Comparison of ENCODE assay signal across 12 mouse cellular contexts in genomic region chr3:53730440-53730839, GRCm38 (mm10).
DNase-seq lines count a peak whose midpoint lies in the region; ATAC-seq lines count a peak whose summit lies in the region.
"Had no signal": no experiment of that assay in that cellular context is flagged by ENCODE, and none has a peak within 500 bp of the region (broad histone marks: within the 10 kb centered on the region; RNA-seq: fewer than 3 reads in every experiment).

No protein-coding gene starts in this region.

- no peaks in the 10 kb centered on the region for H3K36me3 ChIP-seq in lung, embryonic 15.5 days
- no peaks in the 10 kb centered on the region for H3K36me3 ChIP-seq in embryonic facial prominence, embryonic 10.5 days (replicated peaks)
- H3K36me3 ChIP-seq in heart, embryonic 12.5 days = no peaks in the 10 kb centered on the region
- no peaks in the 10 kb centered on the region for H3K36me3 ChIP-seq in intestine, embryonic 16.5 days (ENCODE audit: control insufficient read depth, insufficient read depth, low read length)
- H3K36me3 ChIP-seq: midbrain, embryonic 12.5 days had no signal

- ATAC-seq in lung, embryonic 15.5 days (ENCODE audit: borderline replicate concordance, extremely low read depth, low FRiP score, low TSS enrichment) = no peak
- ATAC-seq in heart, embryonic 12.5 days (ENCODE audit: insufficient number of reproducible peaks, low FRiP score) = no peak; the same call in 1 of the 2 replicates
- ATAC-seq in intestine, embryonic 16.5 days = no peak
- ATAC-seq: hindbrain, embryonic 16.5 days; liver, postnatal 0 days had no signal

- H3K27me3 ChIP-seq in lung, embryonic 15.5 days = no peaks in the 10 kb centered on the region
- H3K27me3 ChIP-seq in embryonic facial prominence, embryonic 10.5 days (replicated peaks; ENCODE audit: low read depth, poor library complexity, severe bottlenecking) = no peaks in the 10 kb centered on the region
- no peaks in the 10 kb centered on the region for H3K27me3 ChIP-seq in heart, embryonic 12.5 days (replicated peaks)
- no peaks in the 10 kb centered on the region for H3K27me3 ChIP-seq in intestine, embryonic 16.5 days (replicated peaks; ENCODE audit: control insufficient read depth, insufficient read depth, low read length)
- H3K27me3 ChIP-seq: midbrain, embryonic 12.5 days had no signal

- no peak overlapping the region for H3K9ac ChIP-seq in lung, embryonic 15.5 days
- no peak overlapping the region for H3K9ac ChIP-seq in heart, embryonic 12.5 days
- H3K9ac ChIP-seq in intestine, embryonic 16.5 days (ENCODE audit: low read depth, low read length) = no peak overlapping the region
- H3K9ac ChIP-seq: liver, postnatal 0 days; midbrain, embryonic 12.5 days had no signal

- no peak overlapping the region for H3K27ac ChIP-seq in lung, embryonic 15.5 days
- no peak overlapping the region for H3K27ac ChIP-seq in embryonic facial prominence, embryonic 10.5 days (replicated peaks)
- peak overlapping the region; percentile 75 for H3K27ac ChIP-seq in heart, embryonic 12.5 days (ENCODE audit: poor library complexity, severe bottlenecking)
- H3K27ac ChIP-seq in intestine, embryonic 16.5 days (ENCODE audit: low read length) = no peak overlapping the region
- H3K27ac ChIP-seq: kidney, postnatal 0 days; midbrain, embryonic 12.5 days had no signal

- no peak overlapping the region for H3K4me3 ChIP-seq in lung, embryonic 15.5 days
- no peak overlapping the region for H3K4me3 ChIP-seq in embryonic facial prominence, embryonic 10.5 days
- no peak overlapping the region for H3K4me3 ChIP-seq in heart, embryonic 12.5 days
- no peak overlapping the region for H3K4me3 ChIP-seq in intestine, embryonic 16.5 days (ENCODE audit: low read length)
- H3K4me3 ChIP-seq: midbrain, embryonic 12.5 days had no signal

- no peaks in the 10 kb centered on the region for H3K9me3 ChIP-seq in lung, embryonic 15.5 days
- no peaks in the 10 kb centered on the region for H3K9me3 ChIP-seq in embryonic facial prominence, embryonic 10.5 days
- peaks cover 6% of the 10 kb centered on the region; the same call in 1 of the 2 replicates for H3K9me3 ChIP-seq in heart, embryonic 12.5 days (replicated peaks)
- H3K9me3 ChIP-seq in intestine, embryonic 16.5 days (ENCODE audit: control insufficient read depth, low read length) = no peaks in the 10 kb centered on the region; the same call in 1 of the 2 replicates

- H3K4me1 ChIP-seq in lung, embryonic 15.5 days = 0 out of 2 replicates have a peak, but pooled peaks cover 3% of the 10 kb centered on the region
- H3K4me1 ChIP-seq in embryonic facial prominence, embryonic 10.5 days = peaks cover 6% of the 10 kb centered on the region
- H3K4me1 ChIP-seq in heart, embryonic 12.5 days (replicated peaks) = peaks cover 12% of the 10 kb centered on the region
- H3K4me1 ChIP-seq in intestine, embryonic 16.5 days (ENCODE audit: control insufficient read depth, insufficient read depth, low read length) = no peaks in the 10 kb centered on the region

- WGBS in lung, embryonic 15.5 days = 7% methylated on average over 7 of the region's 7 CpGs
- WGBS in embryonic facial prominence, embryonic 10.5 days = 34% methylated on average over 7 of the region's 7 CpGs
- WGBS in heart, embryonic 12.5 days = 4% methylated on average over 7 of the region's 7 CpGs
- WGBS in intestine, embryonic 16.5 days = 35% methylated on average over 7 of the region's 7 CpGs

- no peak for DNase-seq in lung, postnatal 14 days
- DNase-seq in embryonic facial prominence, embryonic 10.5 days (ENCODE audit: low spot score) = peak; percentile 19
- no peak for DNase-seq in right cerebral cortex, postnatal 14 days
- DNase-seq in kidney, adult 8-10 months = no peak
- DNase-seq: cerebellum, adult 9-11 months had no signal

- peak overlapping the region; percentile 13; the same call in 1 of the 2 replicates for H3K4me2 ChIP-seq in lung, embryonic 15.5 days
- peak overlapping the region; percentile 61 for H3K4me2 ChIP-seq in heart, embryonic 12.5 days
- peak overlapping the region; percentile 21; the same call in 1 of the 2 replicates for H3K4me2 ChIP-seq in intestine, embryonic 16.5 days (ENCODE audit: low read depth, low read length)
- H3K4me2 ChIP-seq: midbrain, embryonic 12.5 days had no signal
